Mouse (Mus musculus): ENCODE results near the gene Klhdc10.

DNA sequence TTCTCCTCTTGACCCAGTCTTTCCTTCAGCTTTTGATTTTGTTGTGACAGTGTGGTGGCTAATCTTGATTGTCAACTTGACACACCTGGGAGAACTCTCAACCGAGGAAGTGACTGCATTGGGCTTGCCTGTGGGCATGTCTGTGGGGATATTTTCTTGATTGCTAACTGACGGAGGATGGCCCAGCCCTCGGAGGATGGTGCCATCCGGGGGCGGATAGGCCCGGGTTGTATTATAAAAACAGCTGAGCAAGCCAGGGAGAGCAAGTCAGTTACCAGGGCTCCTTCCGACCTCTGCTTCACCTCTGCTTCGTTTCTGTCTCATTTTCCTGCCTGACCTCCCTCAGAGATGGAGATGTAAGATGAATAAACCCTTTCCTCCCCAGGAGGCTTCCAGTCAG is 48.9 kb upstream of the Klhdc10 start:
- TF ChIP-seq CTCF (IDR thresholded peaks at IDR 0.05; ENCODE audit: low read depth, low read length): no peak
- TF ChIP-seq POLR2AphosphoS5 (IDR thresholded peaks at IDR 0.05; ENCODE audit: insufficient replicate concordance, low read depth, low read length): no peak
- TF ChIP-seq TAL1 (conservative IDR thresholded peaks at IDR 0.05; ENCODE audit: low read depth, low read length): no peak
- TF ChIP-seq GATA1 (IDR thresholded peaks at IDR 0.05; ENCODE audit: borderline replicate concordance, low read length): no peak
